Mouse (Mus musculus) ES-E14 (cell line): ENCODE measurements around the gene Gjb6. TPM values are rescaled to one million over a fixed set of nuclear protein-coding genes. Genes with fewer than 3 reads are reported as not detected.

Source experiments
- DNase-seq: peaks from one replicate; pipeline ENCODE4 v3.0.0-alpha.2; 2013; ENCODE audit warnings: low read depth, low spot score
- H3K27ac ChIP-seq: 2 replicates; pipeline ENCODE4 v1.5.1; 2012; ENCODE audit warnings: low read depth, mild to moderate bottlenecking, low read length, moderate library complexity, mixed read lengths; ENCODE audit not compliant: poor library complexity, insufficient read depth, severe bottlenecking
- H3K36me3 ChIP-seq: 2 replicates; pipeline ENCODE4 v1.6.1; 2012; ENCODE audit warnings: mild to moderate bottlenecking, low read length, moderate library complexity, mixed read lengths; ENCODE audit not compliant: control insufficient read depth, poor library complexity, insufficient read depth, severe bottlenecking
- H3K4me1 ChIP-seq, 2 experiments: fragments of 150-350 bp in 1 of 2; sonication (generic) in 1 of 2; 2 replicates each; pipeline ENCODE4 v1.6.1; 2012; ENCODE audit warnings: low read length in 2 of 2, mild to moderate bottlenecking in 1 of 2, mixed read lengths in 1 of 2; ENCODE audit not compliant: control insufficient read depth in 2 of 2, insufficient read depth in 2 of 2, poor library complexity in 1 of 2
- H3K4me3 ChIP-seq, 2 experiments: fragments of 150-350 bp in 1 of 2; sonication (generic) in 1 of 2; 2 replicates each; pipeline ENCODE4 v1.5.1; 2012; ENCODE audit warnings: low read length in 2 of 2, low read depth in 1 of 2, mild to moderate bottlenecking in 1 of 2, mixed read lengths in 1 of 2; ENCODE audit not compliant: insufficient read depth in 1 of 2, poor library complexity in 1 of 2, severe bottlenecking in 1 of 2
- H3K9ac ChIP-seq: 2 replicates; pipeline ENCODE4 v1.6.1; 2012; ENCODE audit warnings: low read depth, mild to moderate bottlenecking, low read length, mixed read lengths; ENCODE audit not compliant: poor library complexity, insufficient read depth, severe bottlenecking
- H3K9me3 ChIP-seq: fragments of 150-350 bp; sonication (generic); 2 replicates; pipeline ENCODE4 v1.6.1; 2012; ENCODE audit warnings: low read depth, mild to moderate bottlenecking, low read length; ENCODE audit not compliant: control insufficient read depth, insufficient read depth
- CHD2 ChIP-seq: IDR thresholded peaks from 2 replicates; pipeline ENCODE4 v1.6.1; 2014; ENCODE audit warnings: mild to moderate bottlenecking, low read depth, low read length, inconsistent platforms
- HCFC1 ChIP-seq: IDR thresholded peaks from 2 replicates; pipeline ENCODE4 v1.6.1; 2012; ENCODE audit warnings: low read length, inconsistent platforms, borderline replicate concordance; ENCODE audit not compliant: insufficient read depth
- MAFK ChIP-seq: IDR thresholded peaks from 2 replicates; pipeline ENCODE4 v1.6.1; 2014; ENCODE audit warnings: mild to moderate bottlenecking, low read depth, low read length, inconsistent platforms; ENCODE audit not compliant: insufficient read depth
- ZC3H11A ChIP-seq: IDR thresholded peaks from 2 replicates; pipeline ENCODE4 v1.6.1; 2012; ENCODE audit warnings: low read depth, mild to moderate bottlenecking, inconsistent platforms, low read length, borderline replicate concordance
- ZNF384 ChIP-seq: IDR thresholded peaks from 2 replicates; pipeline ENCODE4 v1.6.1; 2012; ENCODE audit warnings: low read depth, low read length, inconsistent platforms
- in situ Hi-C, 2 experiments: fragments of 600-800 bp; cut with MboI; formaldehyde crosslinking; loops; one replicate each; pipeline ENCODE4 v1.15.1; 2025; ENCODE audit warnings: low sequenced_read_pairs in 2 of 2, inconsistent platforms in 1 of 2; ENCODE audit not compliant: unreplicated experiment in 2 of 2
- total RNA-seq: library from RNA; depleted of rRNA; stranded (reverse); fragments of 300-350 nt; gene quantifications from 2 replicates; pipeline ENCODE4 v1.2.3, GENCODE M21; 2012

The Gjb6 gene
- total RNA-seq, 1 experiment, result not detected

DNA sequence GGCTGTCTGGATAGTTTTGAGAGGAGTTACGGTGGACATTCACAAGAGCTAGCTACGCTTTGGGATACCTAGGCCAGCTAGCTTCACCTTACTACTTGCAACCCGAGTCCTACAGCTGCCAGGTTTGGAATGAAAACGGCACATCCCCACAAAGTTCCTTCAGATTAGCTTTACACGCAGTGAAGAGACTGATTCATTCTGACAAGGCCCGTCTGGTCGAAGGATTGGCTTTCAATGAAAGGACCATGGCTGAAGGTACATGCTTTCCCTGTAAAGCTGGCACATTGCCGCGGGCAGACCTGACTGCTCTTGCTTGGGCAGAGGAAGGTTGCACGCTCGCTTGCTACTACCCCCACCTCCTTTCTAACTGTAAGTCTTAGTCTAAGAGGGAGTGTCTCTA lies 27.7 kb downstream of the Gjb6 start:
- in situ Hi-C loops, result loop anchor here in 1 of 2 experiments (25.0 kb wide), 1 partner anchor 232 kb away; no protein-coding TSS in a partner anchor

GRCm38 (mm10) chr14:57105111-57105510 lies 28.3 kb downstream of the Gjb6 start:
- no peak overlapping the region for H3K27ac ChIP-seq
- no peak for TF ChIP-seq MAFK
- TF ChIP-seq CHD2, result no peak
- TF ChIP-seq HCFC1, result no peak
- TF ChIP-seq ZC3H11A, result no peak
- no peak for TF ChIP-seq ZNF384
- DNase-seq, result no peak
- in situ Hi-C loops, result loop anchor here in 1 of 2 experiments (25.0 kb wide), 1 partner anchor 232 kb away; no protein-coding TSS in a partner anchor
- no peaks in the 10 kb centered on the region for H3K36me3 ChIP-seq
- no peak overlapping the region for H3K9ac ChIP-seq
- peak overlapping the region in 1 of 2 experiments; percentile 76; a peak in 2 of 4 replicates for H3K4me3 ChIP-seq
- H3K4me1 ChIP-seq, result no peaks in the 10 kb centered on the region; a peak in 1 of 4 replicates
- H3K9me3 ChIP-seq, result no peaks in the 10 kb centered on the region

More for the DNA sequence above, 27.7 kb downstream of the Gjb6 start:
- Histone ChIP-seq H3K9ac (no peak overlapping the region), H3K9me3 (no peaks in the 10 kb centered on the region), H3K27ac (no peak overlapping the region), H3K4me3 (no peak overlapping the region), H3K4me1 (no peaks in the 10 kb centered on the region; a peak in 1 of 4 replicates), H3K36me3 (no peaks in the 10 kb centered on the region)
- no peak for DNase-seq
- TF ChIP-seq ZNF384, result no peak
- TF ChIP-seq CHD2, result no peak
- TF ChIP-seq ZC3H11A, result no peak
- TF ChIP-seq HCFC1, result no peak

GRCm38 (mm10) chr14:57104106-57105023 lies 29.0 kb downstream of the Gjb6 start, which contains the start of gene Gjb2:
Gjb2 (minus strand) TSS chr14:57104702.
- no peaks in the 10 kb centered on the region for H3K9me3 ChIP-seq
- peak within 1 kb of the TSS; percentile 76 to 79 for H3K4me3 ChIP-seq
- no peaks in the 10 kb centered on the region; a peak in 1 of 4 replicates for H3K4me1 ChIP-seq
- no peaks in the 10 kb centered on the region for H3K36me3 ChIP-seq
- DNase-seq, result peak; percentile 50
- peak within 1 kb of the TSS; percentile 70 for H3K9ac ChIP-seq
- TF ChIP-seq ZNF384 (no peak), CHD2 (no peak), ZC3H11A (no peak), HCFC1 (no peak), MAFK (no peak)
- no peak within 1 kb of the TSS for H3K27ac ChIP-seq
- in situ Hi-C loops, result loop anchor here in 1 of 2 experiments (25.0 kb wide), 1 partner anchor 233 kb away; no protein-coding TSS in a partner anchor

DNA sequence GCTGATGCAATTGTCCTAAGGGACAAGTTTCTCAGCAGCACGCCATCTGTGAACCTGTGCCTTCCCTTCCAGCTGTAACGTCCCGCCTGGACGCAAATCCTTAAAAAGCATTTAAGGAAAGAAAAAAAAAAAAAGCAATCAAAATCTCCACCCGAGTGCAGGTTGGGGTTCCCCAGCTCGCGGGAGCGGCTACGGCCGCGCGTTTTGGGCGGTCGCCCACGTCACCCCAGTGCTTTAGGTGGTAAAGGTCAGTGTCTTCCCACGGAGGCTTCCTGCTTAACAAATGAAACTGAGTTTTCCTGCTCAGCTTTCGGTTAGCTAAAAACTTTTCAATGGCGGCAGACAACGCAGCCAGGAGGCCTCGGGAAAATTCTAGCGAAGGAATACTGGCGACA lies 29.7 kb downstream of the Gjb6 start:
- no peak overlapping the region for H3K27ac ChIP-seq
- no peaks in the 10 kb centered on the region for H3K9me3 ChIP-seq
- in situ Hi-C loops, result loop anchor here in 1 of 2 experiments (25.0 kb wide), 1 partner anchor 234 kb away; no protein-coding TSS in a partner anchor
- H3K9ac ChIP-seq, result peak overlapping the region; percentile 70
- no peak for TF ChIP-seq ZNF384
- TF ChIP-seq CHD2, result no peak
- no peak for TF ChIP-seq MAFK
- no peak for TF ChIP-seq ZC3H11A
- TF ChIP-seq HCFC1, result no peak
- peak overlapping the region; percentile 76 to 79 for H3K4me3 ChIP-seq
- no peak for DNase-seq
- H3K4me1 ChIP-seq, result no peaks in the 10 kb centered on the region; a peak in 1 of 4 replicates
- H3K36me3 ChIP-seq, result no peaks in the 10 kb centered on the region
